Mouse (Mus musculus) limb, embryonic 13.5 days (tissue): ENCODE results near the gene Ncam1. TPM values are rescaled to one million over a fixed set of nuclear protein-coding genes. Genes with fewer than 3 reads are reported as not detected.
A peak's percentile ranks its signal among the peaks of the same experiment; 100 is the strongest.

Experiments
- ATAC-seq: fragments of 200-750 bp; cut with Nextera tagmentation; 2 replicates; pipeline ENCODE4 v1.8.0; 2017; ENCODE audit warnings: low read depth, moderate number of reproducible peaks, moderate TSS enrichment; ENCODE audit not compliant: low FRiP score
- H3K27ac ChIP-seq: fragments of 300-500 bp; sonication (generic); 2 replicates; pipeline ENCODE4 v1.5.1; 2015; ENCODE audit warnings: inconsistent platforms, mild to moderate bottlenecking, moderate library complexity
- H3K27me3 ChIP-seq: fragments of 300-500 bp; sonication (generic); 2 replicates; pipeline ENCODE4 v1.6.1; 2015; ENCODE audit warnings: mild to moderate bottlenecking, inconsistent platforms
- H3K36me3 ChIP-seq: fragments of 300-500 bp; sonication (generic); 2 replicates; pipeline ENCODE4 v1.6.1; 2015; ENCODE audit warnings: inconsistent platforms, mild to moderate bottlenecking, moderate library complexity
- H3K4me1 ChIP-seq: fragments of 300-500 bp; sonication (generic); 2 replicates; pipeline ENCODE4 v1.6.1; 2015; ENCODE audit warnings: inconsistent platforms
- H3K4me2 ChIP-seq: fragments of 300-500 bp; sonication (generic); replicated peaks from 2 replicates; pipeline ENCODE4 v1.6.1; 2015; ENCODE audit warnings: inconsistent platforms, mild to moderate bottlenecking, moderate library complexity
- H3K4me3 ChIP-seq: fragments of 300-500 bp; sonication (generic); 2 replicates; pipeline ENCODE4 v1.5.1; 2015; ENCODE audit warnings: moderate library complexity, mild to moderate bottlenecking, inconsistent platforms
- H3K9ac ChIP-seq: fragments of 300-500 bp; sonication (generic); 2 replicates; pipeline ENCODE4 v1.6.1; 2015; ENCODE audit warnings: mild to moderate bottlenecking, inconsistent platforms
- H3K9me3 ChIP-seq: fragments of 300-500 bp; sonication (generic); 2 replicates; pipeline ENCODE4 v1.6.1; 2016; ENCODE audit warnings: inconsistent platforms
- WGBS: fragments of 180-500 bp; shearing (Covaris S2); methylation state at CpG from one replicate; pipeline ENCODE4 v1.1.7; 2015; 5-methylcytosine and 5-hydroxymethylcytosine counted together
- polyA plus RNA-seq: library from polyadenylated mRNA; unstranded; fragments of >200 nt; fragmentation: Nextera tagmentation; extraction: Ambion mirVana; gene quantifications from 2 replicates; pipeline ENCODE4 v1.2.1, GENCODE M21; 2015

Ncam1 gene
- polyA plus RNA-seq, 1 experiment from 2014 or later, result 90.9 TPM

DNA sequence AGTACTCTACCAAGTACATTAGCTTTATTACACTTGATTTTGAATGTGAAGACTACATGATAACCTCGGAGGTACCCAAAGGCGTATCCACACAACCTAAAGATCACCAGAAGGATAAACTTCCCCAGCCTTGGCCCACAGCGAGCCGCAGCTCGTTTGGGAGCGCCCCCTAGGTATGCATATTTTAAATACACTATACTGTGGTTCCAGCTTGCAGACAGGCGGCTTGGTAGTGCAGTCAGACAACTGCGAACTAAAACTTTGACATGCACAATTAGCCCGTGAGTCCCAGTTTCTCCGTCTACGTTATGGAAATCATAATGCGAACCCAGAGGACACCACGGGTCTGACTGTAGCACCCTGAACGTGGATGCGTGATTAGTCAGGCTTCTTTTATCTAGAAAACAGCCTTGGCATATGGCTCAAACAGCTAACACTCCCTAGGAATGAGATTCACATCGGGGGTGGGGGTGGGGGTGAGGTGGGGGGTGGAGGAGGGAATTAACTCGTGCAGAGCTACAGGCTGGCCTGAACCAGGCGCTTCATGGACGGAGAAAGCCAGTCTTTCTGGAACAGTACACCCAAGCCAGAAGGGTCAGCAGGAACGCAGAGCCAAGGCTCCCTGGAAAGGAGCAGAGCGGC, 313.4 kb downstream of the Ncam1 start:
- H3K36me3 ChIP-seq, result no peaks in the 10 kb centered on the region
- H3K4me3 ChIP-seq, result peak overlapping the region; percentile 55
- H3K4me2 ChIP-seq, result peak overlapping the region; percentile 88
- H3K27me3 ChIP-seq, result peaks cover 8% of the 10 kb centered on the region; the same call in 1 of the 2 replicates
- peaks cover 32% of the 10 kb centered on the region for H3K4me1 ChIP-seq
- no peak overlapping the region for H3K27ac ChIP-seq
- H3K9ac ChIP-seq, result peak overlapping the region; percentile 67
- H3K9me3 ChIP-seq, result no peaks in the 10 kb centered on the region
- WGBS, result 5% methylated on average over 21 of the region's 21 CpGs
- ATAC-seq, result no peak

DNA sequence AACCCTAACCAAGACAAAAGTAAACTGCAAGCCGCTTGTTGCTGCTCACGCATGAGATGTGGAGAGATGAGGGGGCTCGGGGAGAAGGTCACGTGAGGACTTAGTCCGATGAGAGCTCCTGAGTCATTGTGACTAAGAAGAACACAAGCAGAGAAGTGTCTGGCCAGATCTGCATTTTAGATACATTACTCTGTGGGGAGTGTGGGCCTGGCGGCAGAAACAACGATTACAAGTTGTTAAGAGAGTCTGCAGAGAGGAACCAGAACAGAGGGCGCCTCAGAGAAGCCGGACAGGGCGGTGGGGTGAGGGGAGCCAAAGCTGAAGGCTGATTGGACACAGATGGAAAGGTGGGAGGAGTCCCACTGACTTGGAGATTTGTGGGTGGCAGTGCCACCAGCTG, 315.4 kb downstream of the Ncam1 start:
- Histone ChIP-seq H3K4me1 (peaks cover 22% of the 10 kb centered on the region), H3K4me2 (peak overlapping the region; percentile 22; the same call in 1 of the 2 replicates), H3K36me3 (no peaks in the 10 kb centered on the region), H3K9me3 (no peaks in the 10 kb centered on the region), H3K9ac (no peak overlapping the region), H3K27me3 (peaks cover 8% of the 10 kb centered on the region; the same call in 1 of the 2 replicates), H3K4me3 (no peak overlapping the region), H3K27ac (no peak overlapping the region)
- 21% methylated on average over 10 of the region's 10 CpGs for WGBS
- no peak for ATAC-seq

DNA sequence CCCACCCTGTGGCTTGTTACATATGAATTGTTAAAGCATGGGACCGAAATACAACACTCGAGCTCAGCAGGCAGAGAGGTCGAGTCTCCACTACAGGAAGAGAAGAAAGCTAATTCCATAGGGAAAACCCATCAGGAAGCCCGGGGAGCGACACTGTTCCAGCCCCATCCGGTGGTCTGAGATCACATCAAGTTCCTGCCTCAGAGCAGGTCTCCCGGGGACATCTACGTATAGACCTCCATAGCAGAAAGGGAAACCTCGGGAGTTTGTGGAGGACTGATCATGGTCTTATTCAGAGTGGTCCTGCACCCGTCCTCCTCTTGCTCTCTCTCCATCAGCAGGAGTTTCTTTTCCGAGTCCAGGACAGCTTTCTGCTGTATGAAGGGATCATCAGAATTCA, 326.6 kb downstream of the Ncam1 start:
- Histone ChIP-seq H3K4me1 (no peaks in the 10 kb centered on the region), H3K4me3 (no peak overlapping the region), H3K36me3 (no peaks in the 10 kb centered on the region), H3K27ac (no peak overlapping the region), H3K9me3 (no peaks in the 10 kb centered on the region), H3K4me2 (no peak overlapping the region), H3K9ac (no peak overlapping the region), H3K27me3 (no peaks in the 10 kb centered on the region)
- whole genome bisulfite sequencing, result 63% methylated on average over 11 of the region's 11 CpGs
- ATAC-seq, result no peak

DNA sequence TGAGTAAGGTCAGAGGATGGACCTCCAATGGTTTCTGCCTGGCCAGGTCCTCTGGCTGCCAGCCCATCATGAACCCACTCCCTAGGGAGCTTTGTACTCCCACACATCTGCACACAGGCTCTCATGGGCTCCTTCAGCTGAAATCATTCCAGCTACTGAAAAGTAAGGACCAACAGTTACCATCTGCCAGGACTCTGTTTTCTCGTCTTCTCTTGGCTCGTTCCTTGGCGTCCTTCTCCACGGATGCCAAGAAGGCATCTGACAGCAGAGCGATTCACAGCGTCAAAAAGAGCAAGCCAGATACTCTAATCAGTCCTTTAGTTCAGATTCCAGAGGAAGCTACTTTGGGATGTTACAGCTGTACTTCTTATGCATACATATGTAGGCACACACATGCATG, 327.8 kb downstream of the Ncam1 start:
- H3K9me3 ChIP-seq, result no peaks in the 10 kb centered on the region
- H3K4me1 ChIP-seq, result no peaks in the 10 kb centered on the region
- H3K36me3 ChIP-seq, result no peaks in the 10 kb centered on the region
- 90% methylated on average over 6 of the region's 6 CpGs for WGBS
- H3K27me3 ChIP-seq, result no peaks in the 10 kb centered on the region
- H3K9ac ChIP-seq, result no peak overlapping the region
- H3K4me2 ChIP-seq, result no peak overlapping the region
- no peak for ATAC-seq
- no peak overlapping the region for H3K27ac ChIP-seq
- H3K4me3 ChIP-seq, result no peak overlapping the region

DNA sequence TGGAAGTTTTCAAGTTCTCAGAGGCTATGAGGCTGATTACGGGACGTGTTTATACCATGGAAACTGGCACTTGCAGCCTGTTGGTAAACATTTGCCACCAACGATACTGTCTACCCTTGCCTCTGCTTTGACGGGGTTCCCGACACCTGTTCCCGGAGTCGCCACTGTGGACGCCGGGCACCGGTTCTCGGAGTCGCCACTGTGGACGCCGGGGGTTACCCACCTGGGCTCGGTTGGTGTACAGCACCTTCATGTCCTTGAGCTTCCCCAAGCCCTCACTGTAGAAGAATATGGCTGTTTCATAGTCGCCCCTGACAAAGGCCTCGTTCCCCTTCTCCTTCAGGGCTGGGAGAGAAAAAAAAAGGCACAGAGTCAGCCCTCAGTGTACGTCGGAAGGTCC, 328.7 kb downstream of the Ncam1 start:
- no peak for ATAC-seq
- H3K27me3 ChIP-seq, result no peaks in the 10 kb centered on the region
- no peak overlapping the region for H3K4me3 ChIP-seq
- no peaks in the 10 kb centered on the region for H3K36me3 ChIP-seq
- H3K4me2 ChIP-seq, result no peak overlapping the region
- no peaks in the 10 kb centered on the region for H3K4me1 ChIP-seq
- no peak overlapping the region for H3K27ac ChIP-seq
- no peak overlapping the region for H3K9ac ChIP-seq
- H3K9me3 ChIP-seq, result no peaks in the 10 kb centered on the region
- 89% methylated on average over 19 of the region's 19 CpGs for WGBS

DNA sequence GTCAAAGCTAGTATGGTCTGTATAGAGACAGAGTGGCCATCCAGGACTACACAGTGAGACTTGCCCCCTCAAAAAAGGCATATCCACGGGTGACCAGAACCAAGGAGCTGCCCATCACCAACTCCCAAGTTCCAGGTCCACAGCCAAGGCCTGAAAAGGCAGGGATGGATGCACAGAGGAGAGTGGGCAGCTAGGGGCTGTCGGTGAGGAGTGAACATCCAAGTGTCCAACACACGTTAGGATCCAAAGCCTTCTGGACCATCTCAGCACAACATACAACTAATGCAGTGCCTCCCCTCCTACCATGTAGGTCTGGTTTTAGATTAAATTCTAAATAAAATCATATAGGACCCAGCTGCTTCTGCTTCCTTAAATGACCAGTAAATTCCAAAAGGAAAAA, 342.6 kb downstream of the Ncam1 start:
- Histone ChIP-seq H3K4me2 (no peak overlapping the region), H3K4me1 (no peaks in the 10 kb centered on the region), H3K9ac (no peak overlapping the region), H3K9me3 (no peaks in the 10 kb centered on the region), H3K36me3 (no peaks in the 10 kb centered on the region), H3K27ac (no peak overlapping the region), H3K4me3 (no peak overlapping the region), H3K27me3 (no peaks in the 10 kb centered on the region)
- WGBS, result 85% methylated on average over 3 of the region's 3 CpGs
- ATAC-seq, result no peak

DNA sequence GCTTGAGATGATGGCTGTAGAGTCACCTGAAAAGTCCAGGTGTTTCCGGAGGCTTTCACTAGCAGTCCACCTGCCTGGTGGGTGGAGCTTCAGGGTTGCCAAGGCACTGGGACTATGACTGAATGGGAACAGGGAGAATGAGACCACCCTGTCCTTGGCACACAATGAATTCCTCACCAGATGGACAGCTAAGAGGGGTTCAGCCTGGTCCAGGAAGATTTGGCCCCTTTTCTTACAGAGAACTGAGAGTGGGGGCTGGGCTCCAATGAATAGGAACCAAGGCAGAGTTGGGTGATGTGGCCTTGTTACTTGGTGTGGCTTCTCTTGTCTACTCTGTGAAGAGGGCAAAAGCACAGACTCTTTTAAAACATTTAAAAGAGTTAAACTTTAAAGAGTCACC, 346.3 kb downstream of the Ncam1 start:
- Histone ChIP-seq H3K36me3 (no peaks in the 10 kb centered on the region), H3K9ac (no peak overlapping the region), H3K27me3 (no peaks in the 10 kb centered on the region), H3K27ac (no peak overlapping the region), H3K4me1 (no peaks in the 10 kb centered on the region), H3K9me3 (no peaks in the 10 kb centered on the region), H3K4me3 (no peak overlapping the region), H3K4me2 (no peak overlapping the region)
- 93% methylated on average over 1 of the region's 1 CpGs for WGBS
- ATAC-seq, result no peak
